Mouse (Mus musculus) midbrain, embryonic 14.5 days (tissue): ENCODE data around the gene Cyp2j7. TPM values are rescaled to one million over a fixed set of nuclear protein-coding genes. Genes with fewer than 3 reads are reported as not detected.

Experiments used
- ATAC-seq: fragments of 200-750 bp; cut with Nextera tagmentation; 2 replicates; pipeline ENCODE4 v1.8.0; 2017; ENCODE audit warnings: moderate number of reproducible peaks, moderate library complexity; ENCODE audit not compliant: low FRiP score, low TSS enrichment
- DNase-seq: peaks from one replicate; pipeline ENCODE4 v3.0.0-alpha.2; 2015
- H3K27ac ChIP-seq: fragments of 300-500 bp; sonication (generic); replicated peaks from 2 replicates; pipeline ENCODE4 v1.5.1; 2014; ENCODE audit warnings: mild to moderate bottlenecking, low read depth, low read length, moderate library complexity
- H3K27me3 ChIP-seq: fragments of 300-500 bp; sonication (generic); 2 replicates; pipeline ENCODE4 v1.6.1; 2014; ENCODE audit warnings: low read length, control low read depth, mixed read lengths; ENCODE audit not compliant: control insufficient read depth, insufficient read depth
- H3K36me3 ChIP-seq: fragments of 300-500 bp; sonication (generic); 2 replicates; pipeline ENCODE4 v1.6.1; 2014; ENCODE audit warnings: low read length, control low read depth; ENCODE audit not compliant: control insufficient read depth, insufficient read depth
- H3K4me1 ChIP-seq: fragments of 300-500 bp; sonication (generic); 2 replicates; pipeline ENCODE4 v1.6.1; 2014; ENCODE audit warnings: mild to moderate bottlenecking, antibody characterized with exemption, low read length, control low read depth; ENCODE audit not compliant: control insufficient read depth, insufficient read depth
- H3K4me2 ChIP-seq: fragments of 300-500 bp; sonication (generic); 2 replicates; pipeline ENCODE4 v1.6.1; 2014; ENCODE audit warnings: mild to moderate bottlenecking, low read length, moderate library complexity
- H3K4me3 ChIP-seq: fragments of 300-500 bp; sonication (generic); replicated peaks from 2 replicates; pipeline ENCODE4 v1.5.1; 2014; ENCODE audit warnings: low read depth, low read length
- H3K9ac ChIP-seq: fragments of 300-500 bp; sonication (generic); replicated peaks from 2 replicates; pipeline ENCODE4 v1.6.1; 2014; ENCODE audit warnings: mild to moderate bottlenecking, low read length, moderate library complexity
- H3K9me3 ChIP-seq: fragments of 300-500 bp; sonication (generic); 2 replicates; pipeline ENCODE4 v1.6.1; 2016; ENCODE audit warnings: low read length, control low read depth, mixed read lengths; ENCODE audit not compliant: control insufficient read depth
- WGBS: fragments of 180-500 bp; shearing (Covaris S2); extraction: QIAGEN DNeasy Blood & Tissue Kit; methylation state at CpG from one replicate; pipeline ENCODE4 v1.1.7; 2014; 5-methylcytosine and 5-hydroxymethylcytosine counted together
- polyA plus RNA-seq: library from polyadenylated mRNA; unstranded; fragments of >200 nt; fragmentation: Nextera tagmentation; extraction: Ambion mirVana; gene quantifications from 2 replicates; pipeline ENCODE4 v1.2.1, GENCODE M21; 2014

The Cyp2j7 gene
- polyA plus RNA-seq, 1 experiment from 2014 or later: not detected

GRCm38 (mm10) chr4:96161575-96161974 is 74.9 kb downstream of the Cyp2j7 start:
- Histone ChIP-seq H3K9me3 (no peaks in the 10 kb centered on the region), H3K4me2 (no peak overlapping the region), H3K27ac (no peak overlapping the region), H3K4me1 (no peaks in the 10 kb centered on the region), H3K9ac (no peak overlapping the region), H3K4me3 (no peak overlapping the region), H3K27me3 (no peaks in the 10 kb centered on the region), H3K36me3 (no peaks in the 10 kb centered on the region)
- no peak for ATAC-seq
- no peak for DNase-seq
- WGBS: 89% methylated on average over 1 of the region's 1 CpGs

Other genes with a start within 250 kb of the Cyp2j7 start
- not detected in 2 replicates for gene Cyp2j13, start 159.1 kb downstream of the Cyp2j7 start, polyA plus RNA-seq
- gene Cyp2j12, start 95.5 kb downstream of the Cyp2j7 start, polyA plus RNA-seq: not detected in 2 replicates
- not detected in 2 replicates for gene Cyp2j11, start 112.0 kb upstream of the Cyp2j7 start, polyA plus RNA-seq